Mouse (Mus musculus) stomach, embryonic 14.5 days (tissue): ENCODE data around the gene Icos. TPM values are rescaled to one million over a fixed set of nuclear protein-coding genes. Genes with fewer than 3 reads are reported as not detected.

Experiments used
- ATAC-seq: fragments of 200-750 bp; cut with Nextera tagmentation; 2 replicates; pipeline ENCODE4 v1.8.0; 2017; ENCODE audit warnings: low read depth, moderate TSS enrichment; ENCODE audit not compliant: insufficient number of reproducible peaks, insufficient read depth, low FRiP score
- H3K27ac ChIP-seq: fragments of 300-500 bp; sonication (generic); 2 replicates; pipeline ENCODE4 v1.5.1; 2014; ENCODE audit warnings: mild to moderate bottlenecking, low read length, moderate library complexity, mixed read lengths
- H3K27me3 ChIP-seq: fragments of 300-500 bp; sonication (generic); 2 replicates; pipeline ENCODE4 v1.6.1; 2014; ENCODE audit warnings: low read length, control low read depth, mixed read lengths; ENCODE audit not compliant: control insufficient read depth, insufficient read depth
- H3K36me3 ChIP-seq: fragments of 300-500 bp; sonication (generic); 2 replicates; pipeline ENCODE4 v1.6.1; 2014; ENCODE audit warnings: mild to moderate bottlenecking, control low read depth, low read length, moderate library complexity, mixed read lengths; ENCODE audit not compliant: control insufficient read depth, insufficient read depth
- H3K4me1 ChIP-seq: fragments of 300-500 bp; sonication (generic); 2 replicates; pipeline ENCODE4 v1.6.1; 2014; ENCODE audit warnings: low read length, control low read depth, mixed read lengths; ENCODE audit not compliant: control insufficient read depth, insufficient read depth
- H3K4me2 ChIP-seq: fragments of 300-500 bp; sonication (generic); replicated peaks from 2 replicates; pipeline ENCODE4 v1.6.1; 2014; ENCODE audit warnings: low read depth, low read length, control low read depth
- H3K4me3 ChIP-seq: fragments of 300-500 bp; sonication (generic); 2 replicates; pipeline ENCODE4 v1.5.1; 2014; ENCODE audit warnings: low read depth, low read length, control low read depth
- H3K9ac ChIP-seq: fragments of 300-500 bp; sonication (generic); replicated peaks from 2 replicates; pipeline ENCODE4 v1.6.1; 2014; ENCODE audit warnings: low read depth, mild to moderate bottlenecking, control low read depth, low read length, moderate library complexity, mixed read lengths
- H3K9me3 ChIP-seq: fragments of 300-500 bp; sonication (generic); 2 replicates; pipeline ENCODE4 v1.6.1; 2016; ENCODE audit warnings: low read depth, low read length, control low read depth; ENCODE audit not compliant: control insufficient read depth
- WGBS: fragments of 180-500 bp; shearing (Covaris S2); extraction: QIAGEN DNeasy Blood & Tissue Kit; methylation state at CpG from one replicate; pipeline ENCODE4 v1.1.7; 2014; 5-methylcytosine and 5-hydroxymethylcytosine counted together
- polyA plus RNA-seq: library from polyadenylated mRNA; unstranded; fragments of >200 nt; fragmentation: Nextera tagmentation; extraction: Ambion mirVana; gene quantifications from 2 replicates; pipeline ENCODE4 v1.2.1, GENCODE M21; 2014

Icos gene
- polyA plus RNA-seq, 1 experiment from 2014 or later, result 0.30 TPM

DNA sequence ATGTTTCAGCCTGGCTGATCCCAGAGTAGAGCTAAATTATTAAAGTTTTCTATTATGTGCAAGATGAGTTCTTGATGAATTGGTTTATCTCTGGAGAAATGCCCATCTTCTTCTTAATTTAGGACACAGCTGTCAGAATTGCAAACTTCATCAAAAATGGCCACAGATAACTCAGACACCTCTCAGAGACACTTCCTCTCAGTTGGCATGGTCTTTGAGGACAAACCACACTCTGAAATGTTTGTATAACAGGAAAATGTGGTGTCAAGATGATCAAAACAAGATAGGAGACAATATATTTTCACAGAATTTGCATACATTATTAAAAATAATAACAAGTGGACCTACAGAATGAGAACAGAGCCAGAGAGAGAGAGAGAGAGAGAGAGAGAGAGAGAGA, 52.8 kb downstream of the Icos start:
- Histone ChIP-seq H3K9me3 (no peaks in the 10 kb centered on the region), H3K36me3 (no peaks in the 10 kb centered on the region), H3K27ac (no peak overlapping the region), H3K4me2 (no peak overlapping the region), H3K9ac (no peak overlapping the region), H3K4me1 (peaks cover 4% of the 10 kb centered on the region; the same call in 1 of the 2 replicates), H3K27me3 (no peaks in the 10 kb centered on the region), H3K4me3 (no peak overlapping the region)
- ATAC-seq, result no peak

DNA sequence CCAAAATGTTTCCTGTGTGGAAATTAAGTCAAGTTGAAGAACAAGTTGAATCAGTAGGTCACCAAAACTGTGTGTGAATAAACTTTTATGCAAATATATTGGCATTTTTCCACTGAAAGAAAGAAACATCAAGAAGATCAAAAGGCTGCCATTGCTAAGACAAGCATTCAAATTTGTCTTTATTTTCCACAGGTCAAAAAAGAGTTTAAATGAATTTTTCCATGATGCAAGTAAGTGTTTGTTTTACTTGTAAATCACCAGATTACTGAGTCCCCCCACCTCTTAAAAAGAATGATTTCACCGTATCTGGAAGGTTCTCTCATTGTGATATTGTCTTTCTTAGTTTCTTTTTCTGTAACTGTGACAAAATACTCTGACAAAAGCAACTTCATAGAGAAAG, 57.5 kb downstream of the Icos start:
- Histone ChIP-seq H3K4me1 (no peaks in the 10 kb centered on the region), H3K9ac (no peak overlapping the region), H3K4me2 (no peak overlapping the region), H3K27me3 (no peaks in the 10 kb centered on the region), H3K4me3 (no peak overlapping the region), H3K36me3 (no peaks in the 10 kb centered on the region), H3K9me3 (no peaks in the 10 kb centered on the region), H3K27ac (no peak overlapping the region)
- no peak for ATAC-seq
- 79% methylated on average over 1 of the region's 1 CpGs for WGBS

DNA sequence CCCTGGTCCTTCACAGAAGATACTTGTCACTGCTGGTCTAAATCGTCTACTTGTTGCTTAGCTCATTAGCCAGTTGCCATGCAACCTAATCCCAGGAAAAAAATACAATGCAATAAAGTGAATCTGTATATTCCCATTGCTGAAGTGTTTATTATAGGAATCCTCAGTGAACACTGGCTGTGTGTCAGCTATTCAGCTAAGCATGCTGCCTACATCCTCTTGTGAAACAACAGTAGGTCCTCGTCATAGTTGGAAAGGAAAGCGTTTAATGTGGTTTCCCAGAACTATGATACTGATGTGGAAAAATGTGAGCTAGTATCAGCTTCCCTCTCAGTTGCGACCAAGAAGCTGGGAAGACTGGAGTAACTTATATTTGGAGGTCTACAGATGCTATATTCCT, 60.5 kb downstream of the Icos start:
- no peaks in the 10 kb centered on the region for H3K4me1 ChIP-seq
- no peak overlapping the region for H3K9ac ChIP-seq
- no peaks in the 10 kb centered on the region for H3K9me3 ChIP-seq
- WGBS, result 59% methylated on average over 4 of the region's 4 CpGs
- no peak for ATAC-seq
- no peak overlapping the region for H3K4me3 ChIP-seq
- no peak overlapping the region for H3K4me2 ChIP-seq
- no peak overlapping the region for H3K27ac ChIP-seq
- H3K36me3 ChIP-seq, result no peaks in the 10 kb centered on the region
- H3K27me3 ChIP-seq, result no peaks in the 10 kb centered on the region

DNA sequence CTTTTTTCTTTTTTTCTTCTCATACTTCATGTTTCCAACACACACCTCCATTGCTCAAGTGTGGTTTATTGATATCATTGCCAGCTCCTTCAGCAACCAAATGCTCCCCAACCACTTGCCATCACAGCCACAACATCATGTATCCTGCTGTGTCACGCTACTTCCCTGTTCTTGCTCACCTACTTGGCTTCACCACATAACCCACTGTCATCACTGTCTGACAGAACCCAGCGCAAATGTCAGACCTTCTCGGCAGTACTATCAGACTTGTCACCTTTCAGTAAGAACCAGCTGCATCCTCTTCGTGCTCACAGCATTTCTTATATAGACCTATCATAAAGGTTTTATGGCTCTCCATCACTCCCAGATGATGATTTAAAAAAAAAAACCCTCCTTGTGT, 61.6 kb downstream of the Icos start:
- ATAC-seq, result no peak
- Histone ChIP-seq H3K4me2 (no peak overlapping the region), H3K4me1 (no peaks in the 10 kb centered on the region), H3K27me3 (no peaks in the 10 kb centered on the region), H3K9ac (no peak overlapping the region), H3K9me3 (no peaks in the 10 kb centered on the region), H3K36me3 (no peaks in the 10 kb centered on the region), H3K27ac (no peak overlapping the region), H3K4me3 (no peak overlapping the region)
- 83% methylated on average over 4 of the region's 4 CpGs for WGBS

DNA sequence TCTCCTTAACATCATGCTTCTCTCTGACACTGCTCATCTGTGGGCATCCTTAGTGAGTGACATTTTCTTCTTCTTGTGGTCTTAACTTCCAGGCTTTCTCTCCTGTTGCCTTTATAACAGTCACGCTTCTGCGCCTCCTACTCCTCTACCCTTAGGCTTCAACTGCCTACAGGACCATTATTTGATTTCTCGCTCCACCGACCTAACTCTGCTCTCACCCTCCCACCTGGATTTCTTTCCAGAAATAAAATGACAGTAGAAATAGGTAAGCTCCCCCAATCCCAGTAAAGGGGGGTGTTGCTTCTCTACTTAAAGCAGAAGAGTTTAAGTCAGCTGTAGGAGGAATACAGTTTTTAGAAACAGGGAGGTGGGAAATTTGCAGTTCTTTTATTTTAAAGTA, 62.7 kb downstream of the Icos start:
- no peaks in the 10 kb centered on the region for H3K36me3 ChIP-seq
- no peak overlapping the region for H3K4me2 ChIP-seq
- H3K4me3 ChIP-seq, result no peak overlapping the region
- no peaks in the 10 kb centered on the region for H3K9me3 ChIP-seq
- no peaks in the 10 kb centered on the region for H3K27me3 ChIP-seq
- H3K4me1 ChIP-seq, result no peaks in the 10 kb centered on the region
- 88% methylated on average over 4 of the region's 4 CpGs for WGBS
- no peak overlapping the region for H3K27ac ChIP-seq
- ATAC-seq, result no peak
- no peak overlapping the region for H3K9ac ChIP-seq

DNA sequence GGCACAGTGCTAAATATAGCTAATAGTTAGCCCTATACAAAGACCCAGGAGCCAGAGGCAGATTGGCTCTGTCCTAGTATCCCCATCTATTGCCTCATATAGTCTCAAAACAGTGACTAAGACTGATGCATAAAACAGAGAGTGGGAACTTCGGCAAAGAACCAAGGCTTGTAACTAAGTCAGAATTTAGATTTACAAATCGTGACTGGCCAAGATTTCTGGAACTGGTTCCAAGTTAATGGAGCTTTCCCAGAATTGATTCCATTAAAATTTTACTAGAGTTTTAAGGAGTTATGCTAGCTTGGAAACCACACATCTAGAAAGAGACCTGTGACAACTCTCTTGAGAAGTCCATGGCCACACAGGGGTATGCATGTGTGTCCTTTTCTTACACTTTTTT, 65.1 kb downstream of the Icos start:
- Histone ChIP-seq H3K27me3 (no peaks in the 10 kb centered on the region), H3K4me2 (no peak overlapping the region), H3K36me3 (no peaks in the 10 kb centered on the region), H3K4me3 (no peak overlapping the region), H3K9me3 (no peaks in the 10 kb centered on the region), H3K27ac (no peak overlapping the region), H3K9ac (no peak overlapping the region), H3K4me1 (no peaks in the 10 kb centered on the region)
- no peak for ATAC-seq
- 61% methylated on average over 2 of the region's 2 CpGs for WGBS

DNA sequence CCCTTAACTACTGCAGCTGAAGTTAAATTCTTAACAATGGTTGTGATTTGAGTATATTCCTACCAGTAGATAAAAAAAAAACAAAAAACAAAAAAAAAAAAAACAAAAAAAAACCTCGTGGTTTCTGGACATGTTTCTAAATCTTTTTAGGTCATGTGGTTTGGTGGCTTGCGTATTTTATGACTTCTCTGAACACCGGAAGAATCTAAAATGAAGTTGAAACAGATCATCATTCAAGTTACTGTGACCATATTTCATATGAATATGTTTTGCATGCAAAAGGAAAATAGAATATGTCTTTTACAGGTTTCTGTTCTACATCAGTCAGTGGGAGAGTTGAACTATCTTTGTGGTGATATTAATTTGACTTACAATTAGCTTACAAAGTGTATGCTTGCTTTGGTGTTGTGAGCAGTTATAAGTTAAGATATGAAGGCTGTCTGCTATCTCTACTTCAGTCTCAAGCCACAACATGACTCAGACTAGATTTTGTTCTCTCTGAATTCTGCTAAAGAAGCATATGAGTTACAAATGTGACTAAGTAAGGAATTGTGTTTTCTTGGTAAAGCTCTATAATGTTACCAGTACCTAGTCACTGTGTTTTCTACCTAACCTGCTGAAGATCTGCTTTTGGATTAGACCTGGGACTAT, 68.5 kb downstream of the Icos start:
- Histone ChIP-seq H3K4me3 (no peak overlapping the region), H3K36me3 (no peaks in the 10 kb centered on the region), H3K9ac (no peak overlapping the region), H3K27ac (no peak overlapping the region), H3K4me1 (no peaks in the 10 kb centered on the region), H3K9me3 (no peaks in the 10 kb centered on the region), H3K4me2 (no peak overlapping the region), H3K27me3 (no peaks in the 10 kb centered on the region)
- WGBS, result 83% methylated on average over 3 of the region's 3 CpGs
- no peak for ATAC-seq

DNA sequence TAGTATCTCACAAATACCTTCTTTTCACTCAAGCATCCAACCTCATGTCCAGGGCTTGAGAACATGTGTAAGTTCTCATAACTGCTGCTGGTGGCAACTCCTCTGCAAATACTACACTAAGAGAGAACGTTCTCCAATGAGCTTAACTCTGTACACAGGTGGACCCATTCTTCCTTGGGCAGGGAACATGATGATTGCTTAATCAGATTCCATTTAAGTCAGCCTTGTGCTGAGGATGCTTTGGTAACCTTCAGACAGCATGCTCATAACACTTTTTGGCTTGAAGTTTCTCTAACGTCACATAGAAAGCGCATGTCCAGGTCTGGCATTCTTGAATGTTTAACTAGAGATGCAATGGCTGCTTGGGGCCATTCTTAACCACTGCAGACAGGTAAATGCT, 69.6 kb downstream of the Icos start:
- 74% methylated on average over 3 of the region's 3 CpGs for WGBS

More for the DNA sequence above, 69.6 kb downstream of the Icos start:
- no peaks in the 10 kb centered on the region for H3K9me3 ChIP-seq
- no peaks in the 10 kb centered on the region for H3K36me3 ChIP-seq
- ATAC-seq, result no peak
- no peaks in the 10 kb centered on the region for H3K4me1 ChIP-seq
- no peak overlapping the region for H3K4me2 ChIP-seq
- no peaks in the 10 kb centered on the region for H3K27me3 ChIP-seq
- no peak overlapping the region for H3K9ac ChIP-seq
- H3K4me3 ChIP-seq, result no peak overlapping the region
- no peak overlapping the region for H3K27ac ChIP-seq
